Mouse (Mus musculus): ENCODE results near the gene Cwc22. TPM values are rescaled to one million over a fixed set of nuclear protein-coding genes. Genes with fewer than 3 reads are reported as not detected.

Gene Cwc22
- total RNA-seq, 2 experiments from 2014 or later = 26.7 to 29.7 TPM

DNA sequence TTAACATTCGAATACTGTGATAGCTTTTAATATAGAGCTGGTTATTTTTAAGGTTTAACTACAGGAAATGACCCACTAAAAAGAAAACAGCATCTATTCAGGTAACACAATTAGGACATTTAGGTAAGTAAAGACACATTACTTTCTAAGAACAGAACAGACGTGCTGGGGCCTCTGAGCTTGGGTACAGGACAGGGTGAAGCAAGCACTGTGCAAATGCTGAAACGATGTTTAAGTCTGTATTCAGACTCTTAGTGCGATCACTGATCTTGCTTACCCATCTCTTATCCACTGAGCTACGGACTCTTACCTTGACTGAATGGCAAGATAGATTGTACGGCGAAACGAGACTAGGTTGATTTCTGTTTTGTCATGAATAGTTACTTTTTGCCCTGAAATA, 31.0 kb downstream of the Cwc22 start:
- TF ChIP-seq CTCF (conservative IDR thresholded peaks at IDR 0.05) = no peak
- no peak overlapping the region for H3K27ac ChIP-seq
- DNase-seq (ENCODE audit: low spot score in 2 of 2) = no peak
- H3K4me3 ChIP-seq = no peak overlapping the region

DNA sequence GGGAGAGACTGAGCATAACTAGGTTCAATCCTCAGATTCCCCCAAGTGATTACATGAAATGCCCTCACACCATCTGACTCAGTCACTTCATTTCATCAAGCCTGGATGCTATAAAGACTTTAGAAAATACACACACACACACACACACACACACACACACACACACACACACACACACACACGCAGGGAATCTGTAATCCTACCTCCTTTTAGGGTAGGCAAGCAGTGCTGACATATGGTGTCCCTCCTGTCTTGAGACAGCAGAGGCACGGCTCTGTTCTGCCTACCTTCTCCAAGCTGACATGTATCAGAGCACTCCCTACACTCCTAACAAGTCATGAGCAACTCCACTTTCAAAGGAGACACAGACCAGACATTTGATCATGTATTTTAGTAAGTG, 32.5 kb downstream of the Cwc22 start:
- no peak overlapping the region for H3K27ac ChIP-seq
- DNase-seq (ENCODE audit: low spot score in 2 of 2) = peak; percentile 42 to 53
- H3K4me3 ChIP-seq = no peak overlapping the region
- no peak for TF ChIP-seq CTCF (conservative IDR thresholded peaks at IDR 0.05)

DNA sequence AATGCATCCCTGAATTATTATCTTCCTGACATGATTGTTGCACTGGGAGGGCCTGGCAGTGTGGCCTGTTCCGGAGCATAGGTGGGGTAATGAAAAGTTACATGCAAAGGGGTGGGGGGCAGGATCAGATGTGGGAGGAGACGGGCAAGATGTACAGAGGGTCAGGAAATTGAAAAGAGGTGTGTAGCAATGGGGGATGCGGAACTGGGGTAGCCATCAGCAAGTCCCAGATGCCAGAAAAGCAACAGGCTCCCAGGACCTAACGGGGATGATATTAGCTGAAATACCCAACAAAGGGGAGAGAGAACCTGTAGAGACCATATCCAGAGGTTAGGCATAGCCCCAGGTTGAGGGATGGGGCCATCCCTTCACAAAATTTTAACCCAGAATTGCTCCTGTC, 34.0 kb downstream of the Cwc22 start:
- H3K27ac ChIP-seq = no peak overlapping the region
- DNase-seq (ENCODE audit: low spot score in 2 of 2) = no peak
- no peak for TF ChIP-seq CTCF (conservative IDR thresholded peaks at IDR 0.05)
- H3K4me3 ChIP-seq = no peak overlapping the region

DNA sequence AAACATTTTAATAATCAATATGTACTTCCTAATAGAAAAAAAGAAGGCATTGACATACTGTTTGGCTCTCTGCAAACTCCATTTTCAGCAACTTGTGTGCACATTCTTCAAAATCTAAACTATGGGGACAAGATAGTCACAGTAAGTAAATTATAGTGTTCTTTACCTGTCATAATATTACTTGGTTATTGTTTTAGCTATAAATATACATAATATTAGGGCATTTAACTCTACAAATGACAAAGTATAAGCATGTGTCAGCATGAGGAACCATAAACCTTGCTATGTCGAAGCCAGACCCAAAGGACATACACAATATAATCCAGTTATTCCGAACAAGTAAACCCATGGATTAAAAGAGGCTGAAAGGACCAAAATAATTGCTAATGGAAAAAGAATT, 34.7 kb downstream of the Cwc22 start:
- no peak for TF ChIP-seq CTCF (conservative IDR thresholded peaks at IDR 0.05)
- no peak for DNase-seq (ENCODE audit: low spot score in 2 of 2)
- Histone ChIP-seq H3K4me3 (no peak overlapping the region), H3K27ac (no peak overlapping the region)

DNA sequence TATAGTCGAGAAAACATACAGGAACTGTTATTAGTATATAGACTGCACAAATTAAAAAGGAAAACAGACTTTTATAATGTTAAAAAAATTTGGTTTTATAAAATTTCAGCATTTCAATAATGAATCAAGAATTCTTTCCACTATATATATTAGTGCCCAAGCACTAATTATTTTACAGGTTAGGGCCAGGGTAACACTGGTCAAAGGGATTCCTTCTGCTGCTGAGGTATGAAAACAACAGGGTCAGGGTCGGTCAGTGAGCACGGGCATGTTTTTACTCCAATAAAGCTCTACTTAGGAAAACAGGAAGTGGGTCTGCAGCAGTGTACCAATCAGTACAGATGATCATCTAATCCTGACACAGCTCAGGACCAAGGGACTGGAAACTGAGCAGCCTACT, 36.0 kb downstream of the Cwc22 start:
- Histone ChIP-seq H3K4me3 (no peak overlapping the region), H3K27ac (no peak overlapping the region)
- no peak for DNase-seq (ENCODE audit: low spot score in 2 of 2)
- TF ChIP-seq CTCF (conservative IDR thresholded peaks at IDR 0.05) = no peak

DNA sequence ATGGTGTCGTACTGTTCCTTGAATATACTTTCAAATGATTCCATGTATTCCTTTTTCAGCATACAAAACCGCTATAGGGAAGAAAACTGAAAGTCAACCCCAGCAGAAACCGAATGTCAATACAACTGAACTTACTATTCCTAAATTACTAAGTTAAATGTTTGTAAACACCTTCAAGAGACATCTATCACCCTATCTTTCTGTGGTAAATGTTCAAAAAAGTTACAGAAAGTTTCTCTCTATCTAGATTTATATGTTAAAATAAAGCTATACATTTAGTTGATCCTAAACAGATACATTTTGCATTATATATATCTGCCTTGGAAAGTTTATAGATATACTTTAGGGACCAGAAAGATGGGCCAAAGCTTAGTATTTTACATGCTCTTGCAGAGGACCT, 39.0 kb downstream of the Cwc22 start:
- TF ChIP-seq CTCF (conservative IDR thresholded peaks at IDR 0.05) = no peak
- H3K4me3 ChIP-seq = no peak overlapping the region
- no peak overlapping the region for H3K27ac ChIP-seq
- no peak for DNase-seq (ENCODE audit: low spot score in 2 of 2)

DNA sequence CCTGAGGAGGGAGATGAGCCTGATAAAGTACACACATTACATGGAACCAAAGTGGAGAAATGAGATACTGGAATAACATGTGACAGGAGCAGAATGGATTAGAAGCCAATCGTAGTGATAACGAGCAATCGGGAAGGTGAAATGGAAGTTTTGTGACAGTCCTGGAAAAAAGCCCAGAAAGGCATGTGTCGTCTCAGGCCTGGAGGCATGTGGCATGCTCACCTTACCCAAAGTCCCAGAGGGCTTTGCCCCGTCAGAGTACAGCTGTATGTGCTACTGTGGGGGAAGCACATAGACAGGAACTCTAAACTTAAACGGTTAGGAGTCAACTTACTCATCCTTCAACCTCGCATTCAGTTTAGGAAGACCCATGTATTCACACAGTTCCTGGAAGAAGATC, 41.2 kb downstream of the Cwc22 start:
- TF ChIP-seq CTCF (conservative IDR thresholded peaks at IDR 0.05) = no peak
- H3K27ac ChIP-seq = no peak overlapping the region
- no peak overlapping the region for H3K4me3 ChIP-seq
- DNase-seq (ENCODE audit: low spot score in 2 of 2) = no peak

DNA sequence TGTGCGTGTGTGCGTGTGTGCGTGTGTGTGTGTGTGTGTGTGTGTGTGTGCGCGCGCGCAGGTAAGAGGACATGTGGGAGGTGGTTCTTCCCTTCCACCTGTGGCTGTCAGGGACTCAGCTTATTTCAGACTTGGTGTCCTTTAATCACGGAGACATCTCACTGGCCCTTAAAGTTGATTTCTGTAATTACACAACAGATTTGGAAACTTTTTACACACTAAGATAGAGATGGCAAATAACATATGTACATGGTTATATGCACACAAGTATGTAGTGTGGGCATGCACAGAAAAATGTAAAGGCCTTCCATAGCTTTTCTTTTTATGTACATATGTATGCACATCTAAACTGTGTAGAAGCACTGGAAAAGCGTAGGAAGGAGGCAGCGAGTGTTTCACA, 41.7 kb downstream of the Cwc22 start:
- Histone ChIP-seq H3K4me3 (no peak overlapping the region), H3K27ac (no peak overlapping the region)
- DNase-seq (ENCODE audit: low spot score in 2 of 2) = no peak
- TF ChIP-seq CTCF (conservative IDR thresholded peaks at IDR 0.05) = no peak

DNA sequence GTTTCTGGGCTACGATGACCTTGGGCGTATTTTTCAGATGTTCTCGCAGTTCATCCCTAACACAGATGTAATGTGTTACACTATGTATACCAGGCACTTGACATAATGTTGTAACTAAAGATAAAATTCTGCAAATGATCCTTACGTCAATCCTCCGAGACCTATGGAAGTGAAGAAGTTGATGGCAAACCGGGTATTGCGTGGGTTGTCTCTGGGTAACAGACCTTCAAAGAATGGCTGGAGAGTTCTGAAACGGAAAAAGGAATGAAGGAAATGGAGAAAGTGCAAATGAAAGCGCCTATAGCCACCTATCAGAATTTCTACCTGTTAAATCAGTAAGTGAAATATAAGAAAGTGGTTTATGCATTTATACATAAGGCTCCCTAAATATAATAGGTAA, 42.2 kb downstream of the Cwc22 start:
- Histone ChIP-seq H3K4me3 (no peak overlapping the region), H3K27ac (no peak overlapping the region)
- DNase-seq (ENCODE audit: low spot score in 2 of 2) = no peak
- TF ChIP-seq CTCF (conservative IDR thresholded peaks at IDR 0.05) = no peak

DNA sequence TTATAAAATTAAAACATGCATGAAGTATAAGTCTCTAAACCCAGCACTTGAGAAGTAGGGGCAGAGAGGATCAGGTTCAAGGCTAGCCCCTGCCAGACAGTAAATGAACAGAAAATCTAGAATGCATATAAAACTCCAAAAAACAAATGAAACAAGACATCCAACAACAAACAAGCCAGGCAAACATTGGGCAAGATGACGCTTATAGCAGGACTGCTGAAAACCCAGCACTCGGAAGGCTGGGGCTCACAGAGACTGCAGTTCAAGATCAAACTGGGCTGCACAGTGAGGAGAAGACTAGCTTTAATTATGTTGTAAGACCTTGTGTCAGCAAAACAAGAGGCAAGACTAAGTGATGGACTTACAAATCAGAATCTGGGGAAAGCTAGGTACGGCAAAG, 43.1 kb downstream of the Cwc22 start:
- Histone ChIP-seq H3K27ac (no peak overlapping the region), H3K4me3 (no peak overlapping the region)
- TF ChIP-seq CTCF (conservative IDR thresholded peaks at IDR 0.05) = no peak
- no peak for DNase-seq (ENCODE audit: low spot score in 2 of 2)

DNA sequence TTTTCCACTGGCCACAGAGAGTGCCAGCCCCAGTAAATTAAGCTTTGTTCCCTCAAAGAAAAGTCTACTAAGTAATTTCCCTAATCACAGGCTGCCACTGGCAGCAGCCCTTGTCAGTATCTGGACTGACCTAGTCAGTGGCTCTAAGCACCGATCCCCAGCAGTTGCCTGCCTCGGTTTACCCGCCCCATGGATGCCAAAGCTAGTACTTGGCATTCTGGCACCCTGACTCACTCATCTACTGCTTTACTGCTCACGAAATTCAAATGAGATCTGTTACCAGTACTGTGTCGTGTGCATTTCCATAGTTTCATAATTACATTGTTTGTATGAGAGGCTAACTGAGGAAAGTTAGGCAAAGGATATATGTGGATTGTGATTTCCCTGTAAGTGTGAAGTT, 44.9 kb downstream of the Cwc22 start:
- no peak for DNase-seq (ENCODE audit: low spot score in 2 of 2)
- no peak for TF ChIP-seq CTCF (conservative IDR thresholded peaks at IDR 0.05)
- H3K27ac ChIP-seq = no peak overlapping the region
- no peak overlapping the region for H3K4me3 ChIP-seq

DNA sequence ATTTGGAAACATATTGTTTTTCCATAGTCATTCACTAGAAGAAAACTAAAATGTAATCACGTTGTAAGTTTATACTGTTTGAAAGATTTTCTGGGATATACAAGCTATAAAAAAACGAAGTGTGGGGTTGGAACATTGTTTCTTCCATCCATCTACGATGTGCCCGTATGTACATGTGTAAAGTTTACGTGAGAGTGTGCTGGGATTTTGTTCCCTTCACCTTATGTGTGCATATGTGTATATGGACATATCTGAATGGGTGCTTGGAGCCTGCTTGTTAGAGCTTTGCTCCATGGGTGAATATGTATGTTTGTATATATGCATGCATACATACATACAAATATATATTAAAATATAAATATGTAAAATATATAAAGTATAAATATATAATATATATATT, 45.4 kb downstream of the Cwc22 start:
- DNase-seq (ENCODE audit: low spot score in 2 of 2) = no peak
- no peak for TF ChIP-seq CTCF (conservative IDR thresholded peaks at IDR 0.05)
- no peak overlapping the region for H3K4me3 ChIP-seq
- H3K27ac ChIP-seq = no peak overlapping the region

DNA sequence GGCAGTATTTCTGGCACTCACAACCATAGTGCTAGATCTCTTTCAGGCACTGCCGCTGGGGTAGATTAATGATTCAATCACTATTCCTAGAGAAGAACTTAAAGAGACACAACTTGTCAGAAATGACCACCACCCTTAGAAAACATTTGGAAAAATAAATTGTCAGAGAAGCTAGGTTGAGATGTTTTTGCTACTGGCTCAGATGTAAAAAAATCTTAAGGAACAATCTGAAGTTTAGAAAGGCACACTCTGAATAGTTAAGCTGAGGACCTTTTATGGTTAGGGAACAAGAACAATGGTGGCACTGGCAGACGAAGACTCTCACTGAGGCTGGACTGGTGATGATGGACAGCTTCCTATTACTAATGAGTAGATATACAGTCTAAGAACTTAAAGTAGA, 46.1 kb downstream of the Cwc22 start:
- Histone ChIP-seq H3K4me3 (no peak overlapping the region), H3K27ac (no peak overlapping the region)
- no peak for DNase-seq (ENCODE audit: low spot score in 2 of 2)
- TF ChIP-seq CTCF (conservative IDR thresholded peaks at IDR 0.05) = no peak

DNA sequence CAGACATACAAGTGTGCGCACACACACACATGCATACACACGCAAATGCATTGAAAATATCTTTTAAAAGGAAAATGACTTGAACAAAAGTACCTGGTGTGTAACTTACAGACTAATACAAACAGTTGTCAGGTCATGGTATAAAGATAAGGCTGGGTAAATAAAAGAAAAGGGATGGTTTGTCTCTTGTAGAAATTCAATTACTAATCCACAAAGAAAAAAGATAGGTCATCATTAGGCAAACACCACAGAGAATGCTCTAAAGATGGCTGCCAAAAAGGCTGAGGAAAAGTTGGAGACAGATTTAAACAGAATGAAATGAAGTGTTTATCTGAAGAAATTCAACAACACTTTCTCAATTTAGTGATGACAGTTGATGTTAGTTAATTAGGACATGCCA, 47.7 kb downstream of the Cwc22 start:
- Histone ChIP-seq H3K27ac (peak overlapping the region; percentile 52), H3K4me3 (no peak overlapping the region)
- DNase-seq (ENCODE audit: low spot score in 2 of 2) = no peak
- TF ChIP-seq CTCF (conservative IDR thresholded peaks at IDR 0.05) = no peak

DNA sequence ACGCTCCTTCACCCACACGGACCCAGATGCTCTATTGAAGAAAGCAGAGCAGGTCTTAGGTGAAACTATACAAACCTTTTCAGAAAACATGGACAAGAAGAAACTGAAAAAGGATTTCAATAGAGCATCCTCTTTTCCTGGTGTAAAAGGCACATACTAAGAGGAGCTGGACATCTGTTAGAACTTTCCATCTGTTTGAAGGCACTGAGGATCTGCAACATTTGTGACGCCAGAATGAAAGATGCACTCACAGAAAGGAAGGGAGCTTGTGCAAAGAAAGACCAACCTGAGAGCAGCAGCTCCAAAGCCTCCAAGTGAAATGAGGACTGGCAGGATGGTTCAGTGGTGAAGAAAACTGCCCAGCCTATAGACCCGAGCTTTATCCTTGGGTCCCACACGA, 48.2 kb downstream of the Cwc22 start:
- Histone ChIP-seq H3K4me3 (no peak overlapping the region), H3K27ac (peak overlapping the region; percentile 52)
- TF ChIP-seq CTCF (conservative IDR thresholded peaks at IDR 0.05) = no peak
- DNase-seq (ENCODE audit: low spot score in 2 of 2) = peak in 1 of 2 experiments; percentile 29

All from layer of hippocampus, adult 2 months (tissue).